Mouse (Mus musculus) lung, postnatal 0 days (tissue): ENCODE measurements around the gene Arhgef15.

Experiments used
- CTCF ChIP-seq: IDR thresholded peaks from 2 replicates; pipeline ENCODE4 v1.5.1; 2016; ENCODE audit warnings: antibody characterized with exemption, mild to moderate bottlenecking
- EP300 ChIP-seq: IDR thresholded peaks from 2 replicates; pipeline ENCODE4 v1.6.1; 2016; ENCODE audit warnings: antibody characterized with exemption, mild to moderate bottlenecking, control low read depth

GRCm38 (mm10) chr11:68955473-68955872 is 1.8 kb downstream of the Arhgef15 start:
- TF ChIP-seq CTCF (no peak), EP300 (no peak)
